Mouse (Mus musculus): ENCODE measurements around the gene Smcr8. TPM values are rescaled to one million over a fixed set of nuclear protein-coding genes. Genes with fewer than 3 reads are reported as not detected.

Gene Smcr8
- total RNA-seq (2012; rRNA removed) (17.0 and 20.0 TPM in 2 replicates), polyA plus RNA-seq (2012; ENCODE audit: insufficient read depth in 1 of 2, insufficient read length in 2 of 2, low read depth in 1 of 2, low replicate concordance in 2 of 2, missing spikeins in 1 of 2) (10 to 100 TPM in 1 of 2 experiments, not detected in 1; 20.5 TPM)

DNA sequence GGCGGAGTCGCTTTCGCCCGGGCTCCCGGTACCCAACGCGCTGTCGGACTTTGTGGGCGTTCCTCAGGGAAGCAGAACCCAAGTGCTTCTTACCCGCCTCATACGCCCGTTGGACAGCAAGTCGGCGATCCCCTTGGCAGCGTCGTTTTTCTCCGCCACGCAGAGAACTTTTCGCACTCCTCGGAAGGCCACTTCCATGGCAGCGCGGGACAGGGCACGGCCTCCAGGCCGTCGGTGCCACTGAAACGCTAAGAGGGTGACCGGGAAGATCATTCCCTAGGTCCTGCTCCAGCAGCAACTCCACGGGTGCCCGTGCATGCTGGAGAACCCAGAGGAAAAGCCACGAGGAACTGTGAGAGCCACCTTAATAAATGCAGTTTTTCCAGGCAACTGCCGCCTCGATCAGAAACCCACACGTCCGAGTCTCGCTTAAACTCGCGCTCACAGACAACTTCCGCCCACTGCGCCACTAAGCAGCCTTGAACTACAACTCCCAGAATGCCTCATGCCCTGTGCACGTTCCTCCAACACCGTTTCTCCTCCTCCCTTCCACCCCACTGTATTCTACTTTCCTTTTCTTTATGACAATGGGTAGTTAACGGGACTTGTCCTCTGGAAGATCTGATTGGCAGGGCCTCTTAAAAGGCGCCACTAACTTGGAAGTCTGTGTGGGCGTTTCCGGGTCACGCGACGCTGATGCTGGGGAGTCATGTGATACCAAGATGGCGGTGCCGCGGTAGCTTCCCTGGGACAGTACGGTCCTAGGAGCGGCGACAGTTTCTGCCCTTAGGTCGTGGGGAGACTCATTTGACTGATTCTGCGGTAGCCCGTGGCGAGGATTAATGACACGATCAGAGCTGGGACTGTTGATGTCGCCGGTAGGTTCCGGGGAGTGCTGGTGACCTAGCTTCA, at the start of gene Smcr8, which contains the start of gene Top3a:
TSS of gene Smcr8 (plus strand) at position 696 of the 912 bp plus-strand sequence.
TSS of gene Top3a (minus strand) at position 537 of the 912 bp plus-strand sequence.
- Histone ChIP-seq H3K9ac (ENCODE audit: control insufficient read depth, low read depth, low read length, poor library complexity, severe bottlenecking) (peak within 1 kb of the TSS; percentile 77), H3K4me1 (ENCODE audit: control insufficient read depth in 1 of 2, insufficient read depth in 2 of 2, low read length in 2 of 2) (peaks cover 2 to 55% of the 10 kb centered on the region in 2 experiments; a peak in 3 of 4 replicates), H3K36me3 (ENCODE audit: control insufficient read depth in 1 of 2, insufficient read depth in 2 of 2, low read length in 2 of 2) (peaks cover 0 to 61% of the 10 kb centered on the region in 2 experiments; a peak in 2 of 4 replicates), H3K9me3 (replicated peaks; ENCODE audit: insufficient read depth, low read length) (no peaks in the 10 kb centered on the region), H3K27me3 (ENCODE audit: control insufficient read depth in 1 of 2, insufficient read depth in 2 of 2, low read length in 2 of 2) (no peaks in the 10 kb centered on the region), H3K79me2 (ENCODE audit: control insufficient read depth, insufficient read depth, low read length, poor library complexity) (peaks cover 81% of the 10 kb centered on the region), H3K4me3 (ENCODE audit: control insufficient read depth in 1 of 2, insufficient read depth in 1 of 2, low read depth in 2 of 2, low read length in 2 of 2) (peak within 1 kb of the TSS; percentile 73 to 82), H3K27ac (ENCODE audit: control insufficient read depth, low read depth, low read length) (peak within 1 kb of the TSS; percentile 87)
- peak; percentile 99 for DNase-seq (ENCODE audit: low read depth, low spot score)
- TF ChIP-seq SIN3A (IDR thresholded peaks at IDR 0.05; ENCODE audit: low read length) (peak; percentile 97), MAFK (IDR thresholded peaks at IDR 0.05; ENCODE audit: borderline replicate concordance, low read depth, low read length) (no peak), JUND (IDR thresholded peaks at IDR 0.05; ENCODE audit: low read depth, low read length) (no peak), CHD1 (IDR thresholded peaks at IDR 0.05; ENCODE audit: low read depth, low read length) (peak; percentile 83; the same call in 1 of the 2 replicates), TBP (IDR thresholded peaks at IDR 0.05; ENCODE audit: low read depth, low read length) (peak; percentile 86), POLR2AphosphoS2 (IDR thresholded peaks at IDR 0.05; ENCODE audit: low read length) (peak; percentile 95), BHLHE40 (IDR thresholded peaks at IDR 0.05; ENCODE audit: borderline replicate concordance, low read depth, low read length) (peak; percentile 99), EP300 (IDR thresholded peaks at IDR 0.05; ENCODE audit: low read depth in 1 of 2, low read length in 2 of 2) (no peak; a peak in 2 of 4 replicates), ETS1 (IDR thresholded peaks at IDR 0.05; ENCODE audit: low read depth, low read length) (peak; percentile 77), MEF2A (IDR thresholded peaks at IDR 0.05; ENCODE audit: extremely low read depth, insufficient replicate concordance, low read depth, low read length, poor library complexity, severe bottlenecking) (no peak), NELFE (IDR thresholded peaks at IDR 0.05; ENCODE audit: low read depth, low read length) (peak; percentile 86), MAX (IDR thresholded peaks at IDR 0.05; ENCODE audit: low read length) (peak; percentile 93), POLR2AphosphoS5 (IDR thresholded peaks at IDR 0.05; ENCODE audit: borderline replicate concordance, low read depth, low read length) (no peak), MXI1 (IDR thresholded peaks at IDR 0.05; ENCODE audit: low read depth, low read length) (peak; percentile 95), CHD2 (IDR thresholded peaks at IDR 0.05; ENCODE audit: low read length) (peak; percentile 90), ZNF384 (IDR thresholded peaks at IDR 0.05; ENCODE audit: low read depth, low read length) (no peak), ZMIZ1 (IDR thresholded peaks at IDR 0.05; ENCODE audit: low read depth, low read length) (peak; percentile 71), SMC3 (IDR thresholded peaks at IDR 0.05; ENCODE audit: low read depth, low read length) (no peak), RCOR1 (IDR thresholded peaks at IDR 0.05; ENCODE audit: low read depth, low read length) (peak; percentile 20; the same call in 1 of the 2 replicates), UBTF (IDR thresholded peaks at IDR 0.05; ENCODE audit: borderline replicate concordance, insufficient read depth, low read depth, low read length) (no peak), ELF1 (IDR thresholded peaks at IDR 0.05; ENCODE audit: low read depth, low read length) (peak; percentile 95), MYB (IDR thresholded peaks at IDR 0.05; ENCODE audit: low read depth, low read length) (peak; percentile 70), E2F4 (IDR thresholded peaks at IDR 0.05; ENCODE audit: borderline replicate concordance, low read depth, low read length) (peak; percentile 91), TCF12 (IDR thresholded peaks at IDR 0.05; ENCODE audit: low read depth, low read length) (peak; percentile 55), ZKSCAN1 (IDR thresholded peaks at IDR 0.05; ENCODE audit: low read depth, low read length) (no peak), USF1 (IDR thresholded peaks at IDR 0.05; ENCODE audit: low read depth, low read length) (peak; percentile 99), KAT2A (conservative IDR thresholded peaks at IDR 0.05; ENCODE audit: low read depth, low read length) (peak; percentile 87), CTCF (IDR thresholded peaks at IDR 0.05 in 2 of 3, conservative IDR thresholded peaks at IDR 0.05 in 1 of 3; ENCODE audit: control insufficient read depth in 1 of 3, insufficient read depth in 1 of 3, low read depth in 2 of 3, low read length in 3 of 3, poor library complexity in 1 of 3, severe bottlenecking in 1 of 3) (no peak), GATA1 (IDR thresholded peaks at IDR 0.05; ENCODE audit: low read depth, low read length) (0 out of 2 replicates have a peak, but pooled peaks have one; percentile 2), GABPA (IDR thresholded peaks at IDR 0.05; ENCODE audit: low read depth, low read length) (no peak), ZC3H11A (IDR thresholded peaks at IDR 0.05; ENCODE audit: low read depth, low read length) (no peak), MAZ (IDR thresholded peaks at IDR 0.05; ENCODE audit: low read depth, low read length) (no peak; the same call in 1 of the 2 replicates), NRF1 (IDR thresholded peaks at IDR 0.05; ENCODE audit: insufficient read depth, low read depth, low read length, poor library complexity, severe bottlenecking) (peak; percentile 11; the same call in 1 of the 2 replicates), TAL1 (IDR thresholded peaks at IDR 0.05; ENCODE audit: low read length) (no peak), POLR2A (IDR thresholded peaks at IDR 0.05; ENCODE audit: control insufficient read depth in 1 of 2, insufficient read depth in 1 of 2, low read depth in 1 of 2, low read length in 2 of 2, poor library complexity in 1 of 2) (peak; percentile 87 to 96)

Measured in MEL (cell line).